Mouse (Mus musculus) urinary bladder, postnatal 25 days (tissue): ENCODE measurements around the gene Ptov1.
A peak's percentile ranks its signal among the peaks of the same experiment; 100 is the strongest.

Source experiments
- DNase-seq: peaks from one replicate; pipeline ENCODE4 v3.0.0; 2022; ENCODE audit warnings: low spot score

Gene Ptov1

GRCm38 (mm10) chr7:44839491-44840191, 29.9 kb downstream of the Ptov1 start:
- no peak for DNase-seq

GRCm38 (mm10) chr7:44839171-44839490, 30.5 kb downstream of the Ptov1 start:
- DNase-seq, result no peak

DNA sequence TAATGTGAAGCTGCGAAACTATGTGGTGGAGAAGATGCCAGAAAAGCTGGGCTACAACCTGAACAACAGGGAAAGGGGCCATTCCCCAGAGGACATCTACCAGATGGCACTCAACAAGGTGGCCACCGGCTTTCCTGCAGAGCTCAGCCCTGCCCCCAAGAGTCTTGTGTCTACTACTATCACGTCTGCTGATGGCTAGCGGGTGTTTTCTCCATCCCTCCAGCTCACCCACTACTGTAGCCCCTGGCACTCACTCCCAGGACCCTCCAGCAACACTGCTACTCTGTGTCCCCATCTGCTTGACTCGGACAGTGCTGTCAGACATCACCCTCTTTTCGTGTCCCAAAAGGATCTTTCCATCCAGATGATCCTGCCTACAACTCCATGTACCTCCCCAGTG, 31.5 kb downstream of the Ptov1 start:
- no peak for DNase-seq

DNA sequence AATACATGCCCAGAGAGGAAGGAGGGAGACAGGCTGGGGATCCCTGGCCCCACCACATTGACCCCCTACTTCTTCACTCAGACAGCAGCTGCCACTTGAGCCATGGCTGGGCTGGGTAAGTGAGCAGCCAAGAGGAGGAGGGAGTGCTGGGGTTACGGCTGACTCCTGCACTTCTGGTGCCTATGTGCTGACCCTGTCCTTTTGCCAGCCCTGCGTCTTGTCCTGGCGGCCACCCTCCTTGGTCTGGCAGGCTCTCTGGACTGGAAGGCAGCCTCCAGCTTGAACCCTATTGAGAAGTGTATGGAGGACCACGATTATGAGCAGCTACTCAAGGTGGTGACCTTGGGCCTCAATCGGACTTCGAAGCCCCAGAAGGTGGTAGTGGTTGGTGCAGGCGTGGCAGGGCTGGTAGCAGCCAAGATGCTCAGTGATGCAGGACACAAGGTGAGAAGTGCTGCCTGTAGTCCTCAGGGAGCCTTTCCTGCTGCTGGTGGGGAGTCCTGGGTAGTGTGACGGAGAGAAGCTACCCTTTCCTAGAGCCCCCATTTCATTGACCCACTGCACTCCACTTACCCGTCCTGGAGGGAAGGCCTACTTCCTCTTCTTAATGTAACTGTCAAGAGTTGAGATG, 33.0 kb downstream of the Ptov1 start:
- no peak for DNase-seq

- no peak for DNase-seq
These were observed 33.6 kb downstream of the Ptov1 start for GRCm38 (mm10) chr7:44836016-44836404.

GRCm38 (mm10) chr7:44835373-44836015, 34.1 kb downstream of the Ptov1 start:
- no peak for DNase-seq

- no peak for DNase-seq
These were observed 36.8 kb downstream of the Ptov1 start for GRCm38 (mm10) chr7:44832763-44833162.

- DNase-seq, result no peak
These were observed 40.9 kb downstream of the Ptov1 start for GRCm38 (mm10) chr7:44828706-44829105.

GRCm38 (mm10) chr7:44826771-44827170, 42.8 kb downstream of the Ptov1 start:
- DNase-seq, result no peak

DNA sequence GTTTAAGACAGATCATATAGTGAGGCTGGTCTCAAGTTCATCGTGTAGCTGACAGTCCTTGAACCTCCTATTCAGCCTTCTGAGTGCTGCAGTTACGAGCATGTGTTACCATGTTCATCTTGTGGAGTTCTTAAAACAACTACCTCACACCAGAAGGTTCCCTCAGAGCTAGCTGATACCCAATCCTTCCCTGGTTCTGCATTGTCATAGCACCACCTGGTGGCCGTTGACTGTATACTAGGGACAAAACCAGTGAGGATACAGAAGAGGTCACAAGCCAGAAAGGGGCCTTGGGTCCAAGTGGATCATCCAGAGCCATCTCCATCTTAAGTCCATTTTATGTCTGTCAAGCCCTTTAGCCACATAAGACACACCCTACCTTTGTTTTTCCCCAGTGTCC, 44.7 kb downstream of the Ptov1 start:
- peak; percentile 75 for DNase-seq

DNA sequence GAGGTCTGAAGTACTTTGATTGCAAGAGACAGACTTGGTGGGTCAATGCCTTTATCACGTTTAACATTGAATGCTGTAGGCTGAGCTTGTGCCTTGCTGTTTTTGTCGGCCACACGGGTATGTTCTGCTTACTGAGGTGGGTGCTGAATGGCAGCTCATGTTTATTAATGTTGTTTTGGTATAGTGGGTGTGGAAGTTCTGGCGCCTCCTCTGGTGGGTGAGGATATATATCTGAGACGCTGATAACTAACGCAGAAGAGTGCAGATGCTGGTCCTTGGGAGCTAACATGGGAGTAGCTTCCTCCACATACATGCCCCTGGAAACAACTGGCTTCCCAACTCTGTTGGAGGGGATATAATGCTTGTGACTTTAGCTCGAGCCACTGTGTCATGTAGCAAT, 46.2 kb downstream of the Ptov1 start:
- DNase-seq, result no peak

GRCm38 (mm10) chr7:44821666-44822448, 47.7 kb downstream of the Ptov1 start:
- no peak for DNase-seq

DNA sequence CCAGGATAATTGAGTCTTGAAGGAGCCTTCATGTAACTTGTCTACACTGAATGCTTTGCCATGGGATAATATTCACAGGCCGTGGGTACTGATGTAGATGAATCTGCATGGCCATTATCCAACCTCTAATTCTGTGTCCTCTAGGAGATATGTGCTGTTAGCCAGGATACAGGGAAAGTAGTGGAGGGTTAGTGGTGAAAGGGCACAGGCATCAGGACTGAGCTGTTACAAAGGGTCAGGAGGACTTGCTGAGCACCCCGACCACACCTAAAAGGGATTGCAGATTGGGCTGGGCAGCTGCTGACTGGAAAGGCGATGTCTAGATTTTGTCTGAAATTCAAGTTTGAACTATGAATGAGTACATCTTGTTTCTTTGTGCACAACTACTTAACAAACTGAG, 49.1 kb downstream of the Ptov1 start:
- no peak for DNase-seq

GRCm38 (mm10) chr7:44819863-44820262, 49.7 kb downstream of the Ptov1 start:
- DNase-seq, result no peak

- DNase-seq, result no peak
These were observed 50.2 kb downstream of the Ptov1 start for GRCm38 (mm10) chr7:44819391-44819790.

DNA sequence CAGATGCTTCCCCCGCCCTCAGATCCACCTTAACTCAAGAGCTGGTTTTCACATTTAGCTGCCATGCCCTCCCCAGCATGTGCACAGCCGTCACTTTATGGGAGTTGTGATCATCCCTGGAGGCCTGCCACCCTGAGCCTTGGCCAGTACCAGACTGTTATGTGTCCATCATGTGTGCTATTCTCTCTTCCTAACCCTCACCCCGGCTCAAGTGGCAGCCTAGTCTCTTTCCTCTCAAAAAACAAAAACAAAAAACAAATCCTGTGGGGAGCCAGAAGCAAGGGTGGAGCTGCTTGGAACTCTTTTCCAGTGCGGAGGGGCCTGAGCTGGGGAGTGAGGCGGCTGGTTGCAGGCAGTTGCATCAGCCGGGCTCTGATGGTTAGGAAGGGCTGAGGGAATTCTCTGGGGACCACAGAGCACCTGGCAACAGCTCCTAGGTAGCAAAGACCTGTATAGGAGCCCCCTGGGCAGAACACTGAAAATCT, 50.8 kb downstream of the Ptov1 start:
- peak; percentile 71 for DNase-seq

GRCm38 (mm10) chr7:44818164-44818563, 51.4 kb downstream of the Ptov1 start:
- peak; percentile 4 for DNase-seq

- no peak for DNase-seq
These were observed 52.1 kb downstream of the Ptov1 start for GRCm38 (mm10) chr7:44817441-44817840.

DNA sequence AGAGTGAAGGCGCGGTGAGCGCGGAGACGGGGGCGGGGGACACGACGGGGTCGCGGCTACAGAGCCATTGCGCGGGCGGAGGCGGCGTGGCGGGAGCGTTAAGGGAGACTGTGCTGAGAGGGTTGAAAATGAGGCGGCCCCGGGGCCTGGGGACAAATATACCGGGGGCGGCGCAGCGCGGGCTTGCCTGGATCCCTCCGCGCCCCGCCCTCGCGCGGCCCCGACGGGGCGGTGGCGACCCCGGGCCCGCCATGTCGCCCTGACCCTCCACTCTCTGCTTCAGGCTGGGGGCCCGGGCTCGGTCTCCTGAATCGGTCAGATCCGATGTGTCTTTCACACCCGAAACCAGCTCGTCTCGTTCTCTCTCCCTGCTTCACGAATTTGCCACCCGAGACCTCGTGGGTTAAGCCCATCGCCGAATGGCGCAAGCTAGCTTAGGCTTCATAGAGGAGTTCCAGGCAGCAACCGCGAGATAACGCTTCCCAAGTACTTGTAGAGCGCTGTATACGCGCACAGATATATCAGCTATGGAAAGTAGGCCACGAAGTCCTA, 53.0 kb downstream of the Ptov1 start, which contains the start of gene Atf5:
Gene Atf5 (minus strand): TSS at position 189 of the 552 bp plus-strand sequence.
- DNase-seq, result peak; percentile 75

GRCm38 (mm10) chr7:44815721-44816469, 53.7 kb downstream of the Ptov1 start, which contains the start of the genes Nup62 and Il4i1:
Gene Nup62 (plus strand): TSS chr7:44816088.
Gene Il4i1 (plus strand): TSS chr7:44816387.
- DNase-seq, result peak; percentile 99

DNA sequence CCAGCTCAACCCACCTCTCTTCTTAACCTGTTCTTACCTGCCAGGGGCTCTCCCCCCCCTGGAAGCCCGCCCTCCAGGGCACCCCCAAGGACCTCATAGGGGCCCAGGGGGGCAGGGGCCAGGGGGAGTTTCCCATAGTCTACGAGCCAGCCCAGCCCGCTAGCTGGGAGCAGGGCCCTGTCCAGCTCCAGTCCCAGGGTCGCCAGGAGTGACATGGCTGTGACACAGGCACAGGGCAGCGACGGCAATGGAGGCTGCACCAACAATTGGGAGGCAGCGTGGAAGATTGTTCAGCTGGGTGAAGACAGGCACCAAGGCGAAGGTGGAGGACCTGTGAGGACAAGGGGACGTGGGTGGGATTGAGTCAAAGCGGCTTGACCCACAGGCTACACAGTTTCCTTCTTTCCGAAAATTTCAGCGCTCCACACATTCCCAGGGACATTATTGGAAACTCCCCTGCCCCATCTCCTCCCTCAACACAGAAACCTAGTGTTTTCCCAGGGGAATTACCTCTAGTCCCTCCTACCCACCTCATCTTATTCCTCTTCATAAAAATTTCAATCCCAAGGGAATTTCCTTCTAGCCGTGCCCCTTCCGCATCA, 54.5 kb downstream of the Ptov1 start:
- DNase-seq, result peak; percentile 4
